Mouse (Mus musculus) bone marrow, adult 2 months (tissue): Measurements from ENCODE around the gene Naglu. TPM values are rescaled to one million over a fixed set of nuclear protein-coding genes. Genes with fewer than 3 reads are reported as not detected.

Experiments used
- H3K27ac ChIP-seq: fragments of 200-500 bp; 2 replicates; pipeline ENCODE4 v1.5.1; 2012; ENCODE audit warnings: low read depth, mild to moderate bottlenecking, control low read depth, inconsistent platforms, low read length; ENCODE audit not compliant: control insufficient read depth, poor library complexity, insufficient read depth
- H3K4me1 ChIP-seq: fragments of 200-500 bp; 2 replicates; pipeline ENCODE4 v1.6.1; 2011; ENCODE audit warnings: low read length; ENCODE audit not compliant: control insufficient read depth, insufficient read depth
- H3K4me3 ChIP-seq: fragments of 200-500 bp; replicated peaks from 2 replicates; pipeline ENCODE3; 2011; ENCODE audit warnings: mild to moderate bottlenecking, low read depth, low read length, control low read depth; ENCODE audit not compliant: control insufficient read depth
- CTCF ChIP-seq: fragments of 200-500 bp; IDR thresholded peaks from 2 replicates; pipeline ENCODE4 v1.5.1; 2011; ENCODE audit warnings: low read length, control low read depth; ENCODE audit not compliant: control insufficient read depth, insufficient read depth
- POLR2A ChIP-seq: fragments of 200-500 bp; IDR thresholded peaks from 2 replicates; pipeline ENCODE4 v1.6.1; 2011; ENCODE audit warnings: low read depth, mild to moderate bottlenecking, control low read depth, low read length, borderline replicate concordance; ENCODE audit not compliant: control insufficient read depth
- WGBS: fragments of 180-500 bp; shearing (Covaris S2); methylation state at CpG from one replicate; pipeline ENCODE4 v1.1.7; 2018; 5-methylcytosine and 5-hydroxymethylcytosine counted together
- polyA plus RNA-seq: library from polyadenylated mRNA; stranded (reverse); fragments of >200 nt; gene quantifications from 2 replicates; pipeline ENCODE4 v1.2.4, GENCODE M21; 2011; ENCODE audit warnings: low replicate concordance; ENCODE audit not compliant: missing spikeins, insufficient read depth, insufficient read length

The Naglu gene
- polyA plus RNA-seq, 1 experiment = 5.6 TPM

- H3K4me3 ChIP-seq = peak overlapping the region; percentile 84
- TF ChIP-seq CTCF (no peak), POLR2A (no peak)
- no peaks in the 10 kb centered on the region for H3K4me1 ChIP-seq
- H3K27ac ChIP-seq = peak overlapping the region; percentile 9; the same call in 1 of the 2 replicates
- WGBS = 2% methylated on average over 18 of the region's 18 CpGs
Measured at GRCm38 (mm10) chr11:101094930-101095313, 25.1 kb downstream of the Naglu start.

GRCm38 (mm10) chr11:101095314-101096024 lies 25.7 kb downstream of the Naglu start, which contains the start of gene Psmc3ip:
TSS of gene Psmc3ip (minus strand) at chr11:101095436.
- peak within 1 kb of the TSS; percentile 84 for H3K4me3 ChIP-seq
- H3K27ac ChIP-seq = peak within 1 kb of the TSS; percentile 95
- TF ChIP-seq CTCF (peak; percentile 80), POLR2A (peak; percentile 75; the same call in 1 of the 2 replicates)
- under 1% methylated on average over 43 of the region's 43 CpGs for WGBS
- H3K4me1 ChIP-seq = no peaks in the 10 kb centered on the region

GRCm38 (mm10) chr11:101098231-101098630 lies 28.4 kb downstream of the Naglu start:
- H3K4me3 ChIP-seq = no peak overlapping the region
- 87% methylated on average over 8 of the region's 8 CpGs for WGBS
- H3K27ac ChIP-seq = no peak overlapping the region
- H3K4me1 ChIP-seq = no peaks in the 10 kb centered on the region
- TF ChIP-seq POLR2A (no peak), CTCF (no peak)

- 89% methylated on average over 5 of the region's 5 CpGs for WGBS
- TF ChIP-seq POLR2A (no peak), CTCF (no peak)
- Histone ChIP-seq H3K4me3 (no peak overlapping the region), H3K27ac (no peak overlapping the region), H3K4me1 (0 out of 2 replicates have a peak, but pooled peaks cover under 1% of the 10 kb centered on the region)
Measured at GRCm38 (mm10) chr11:101103011-101103410, 33.2 kb downstream of the Naglu start.

- Histone ChIP-seq H3K27ac (no peak overlapping the region), H3K4me3 (no peak overlapping the region), H3K4me1 (0 out of 2 replicates have a peak, but pooled peaks cover 1% of the 10 kb centered on the region)
- TF ChIP-seq CTCF (no peak), POLR2A (no peak)
- 89% methylated on average over 4 of the region's 4 CpGs for WGBS
Measured at GRCm38 (mm10) chr11:101109351-101109750, 39.5 kb downstream of the Naglu start.

GRCm38 (mm10) chr11:101110708-101111107 lies 40.9 kb downstream of the Naglu start:
- H3K4me1 ChIP-seq = peaks cover 3% of the 10 kb centered on the region; the same call in 1 of the 2 replicates
- 74% methylated on average over 5 of the region's 5 CpGs for WGBS
- H3K4me3 ChIP-seq = no peak overlapping the region
- TF ChIP-seq POLR2A (no peak), CTCF (no peak)
- H3K27ac ChIP-seq = no peak overlapping the region

GRCm38 (mm10) chr11:101111178-101111577 lies 41.4 kb downstream of the Naglu start:
- Histone ChIP-seq H3K27ac (no peak overlapping the region), H3K4me1 (peaks cover 3% of the 10 kb centered on the region; the same call in 1 of the 2 replicates), H3K4me3 (no peak overlapping the region)
- 89% methylated on average over 4 of the region's 4 CpGs for WGBS
- TF ChIP-seq CTCF = no peak
- TF ChIP-seq POLR2A = no peak

- Histone ChIP-seq H3K27ac (no peak overlapping the region), H3K4me3 (no peak overlapping the region), H3K4me1 (peaks cover 3% of the 10 kb centered on the region; the same call in 1 of the 2 replicates)
- no peak for TF ChIP-seq POLR2A
- TF ChIP-seq CTCF = no peak
- WGBS = 92% methylated on average over 3 of the region's 3 CpGs
Measured at GRCm38 (mm10) chr11:101112186-101112585, 42.4 kb downstream of the Naglu start.
